19 mouse cellular contexts compared by ENCODE assay signal in the genomic region with DNA sequence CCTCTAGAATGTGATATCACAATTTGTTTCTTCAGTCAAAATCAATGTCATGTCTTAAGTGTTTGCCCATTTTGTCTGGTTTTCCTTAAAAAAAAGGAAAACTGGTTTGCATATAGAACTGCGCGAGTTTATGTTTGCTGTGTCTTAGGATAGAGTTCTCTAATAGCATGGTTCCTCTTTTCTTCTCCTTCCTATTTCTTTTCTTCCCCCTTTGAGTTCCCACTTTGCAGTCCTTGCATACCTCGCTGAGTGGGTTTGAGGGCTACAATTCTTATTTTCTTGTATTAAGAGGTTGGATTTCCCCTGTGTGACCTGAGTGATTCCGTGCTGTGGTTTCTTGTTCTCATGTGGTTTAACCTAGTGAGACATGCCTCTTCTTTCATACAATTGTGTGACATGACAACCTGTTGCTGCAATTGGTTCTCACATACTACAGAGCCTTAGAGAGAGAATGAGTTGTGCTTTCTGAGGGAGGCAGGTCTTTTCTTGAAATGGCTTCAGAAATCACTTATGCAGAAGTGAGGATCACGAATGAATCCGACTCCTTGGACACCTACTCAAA. TPM values are rescaled to one million over a fixed set of nuclear protein-coding genes. Genes with fewer than 3 reads are reported as not detected.
"Had no signal": no experiment of that assay in that cellular context is flagged by ENCODE, and none has a peak within 500 bp of the region (broad histone marks: within the 10 kb centered on the region; RNA-seq: fewer than 3 reads in every experiment).

A gene (plus strand): TSS at position 492 of the 562 bp plus-strand sequence.

- ATAC-seq: liver, embryonic 12.5 days; midbrain, embryonic 13.5 days had no signal

- H3K4me3 ChIP-seq: limb, embryonic 13.5 days; liver, embryonic 12.5 days; lung, embryonic 15.5 days; midbrain, embryonic 13.5 days; myocyte; neural tube, embryonic 15.5 days; stomach, embryonic 15.5 days had no signal

- H3K27ac ChIP-seq: kidney, postnatal 0 days; limb, embryonic 13.5 days; liver, embryonic 12.5 days; lung, embryonic 15.5 days; midbrain, embryonic 13.5 days; neural tube, embryonic 15.5 days; stomach, embryonic 15.5 days had no signal

- DNase-seq: kidney, adult 11 months; kidney, adult 9 months; kidney, postnatal 36 days; layer of hippocampus, adult 9-11 months; layer of hippocampus, postnatal 36 days; left cerebral cortex, postnatal 4 days; lung, postnatal 4 days; spleen, adult 18-20 months; thymus, postnatal 36 days had no signal

RNA-seq across cellular contexts. Expression of the gene that starts here (rescaled TPM):
- total RNA-seq: layer of hippocampus, adult 18-20 months; layer of hippocampus, postnatal 36 days; left cerebral cortex, postnatal 4 days; midbrain, postnatal 0 days had no signal
